Mouse (Mus musculus) spleen, adult 2 months (tissue): ENCODE measurements at regions not wholly inside any gene's neighbourhood (a gene's known extent, or its start where the extent isn't known, plus 50 kb on each side); places are given as distances from the start of the nearest gene placed in this dataset.

Experiments
- CTCF ChIP-seq: fragments of 200-500 bp; IDR thresholded peaks from 2 replicates; pipeline ENCODE4 v1.5.1; 2011; ENCODE audit warnings: mild to moderate bottlenecking, inconsistent platforms; ENCODE audit not compliant: insufficient read depth, insufficient read length, insufficient replicate concordance; ENCODE audit errors: extremely low read depth
- POLR2A ChIP-seq: fragments of 200-500 bp; IDR thresholded peaks from 2 replicates; pipeline ENCODE4 v1.6.1; 2011; ENCODE audit warnings: low read depth, low read length, inconsistent platforms

DNA sequence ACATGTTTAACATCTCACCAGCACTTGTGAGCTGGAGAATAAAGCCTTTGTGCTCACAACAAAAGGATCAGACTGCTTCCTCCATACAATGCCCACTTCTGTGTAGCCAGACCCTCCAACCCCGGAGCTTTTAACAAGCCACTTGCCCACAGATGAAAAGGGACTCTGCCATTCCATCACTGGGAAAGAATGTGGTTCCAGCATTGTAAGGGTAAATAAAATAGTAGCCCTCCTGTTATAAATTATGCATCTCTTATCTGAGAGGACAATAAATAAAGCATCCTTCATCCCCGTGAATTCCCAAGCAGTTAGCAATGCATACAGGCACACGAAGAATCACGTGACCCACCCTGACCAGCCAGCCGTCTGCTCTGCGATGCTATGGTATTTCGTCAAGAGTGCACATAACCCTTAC lies 247.7 kb upstream of the Id4 start:
- TF ChIP-seq CTCF: no peak
- TF ChIP-seq POLR2A: no peak
